Mouse (Mus musculus): Measurements from ENCODE around the gene Fgf7. TPM values are rescaled to one million over a fixed set of nuclear protein-coding genes. Genes with fewer than 3 reads are reported as not detected.

Gene Fgf7
- total RNA-seq, 2 experiments from 2014 or later = 18.0 to 20.8 TPM

DNA sequence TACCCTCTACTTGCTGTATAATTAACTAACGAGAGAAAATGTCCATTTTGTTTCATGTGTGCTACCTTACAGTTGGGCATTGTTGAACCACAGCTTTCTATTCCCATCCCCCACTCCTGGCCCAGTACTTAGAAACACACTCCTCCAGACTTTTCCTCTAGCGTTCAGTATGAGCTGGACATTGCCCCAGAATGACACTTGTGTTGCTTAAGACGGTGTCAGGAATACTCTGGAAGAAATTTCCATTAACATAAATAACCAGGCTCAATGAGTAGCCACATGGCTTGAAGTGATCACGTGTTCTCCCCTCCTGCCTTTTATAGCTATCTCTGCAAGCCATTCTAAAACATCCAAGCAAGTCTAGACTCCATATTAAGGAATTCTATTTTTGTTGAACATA lies 26.1 kb downstream of the Fgf7 start:
- no peak for DNase-seq (ENCODE audit: low spot score in 2 of 2)

DNA sequence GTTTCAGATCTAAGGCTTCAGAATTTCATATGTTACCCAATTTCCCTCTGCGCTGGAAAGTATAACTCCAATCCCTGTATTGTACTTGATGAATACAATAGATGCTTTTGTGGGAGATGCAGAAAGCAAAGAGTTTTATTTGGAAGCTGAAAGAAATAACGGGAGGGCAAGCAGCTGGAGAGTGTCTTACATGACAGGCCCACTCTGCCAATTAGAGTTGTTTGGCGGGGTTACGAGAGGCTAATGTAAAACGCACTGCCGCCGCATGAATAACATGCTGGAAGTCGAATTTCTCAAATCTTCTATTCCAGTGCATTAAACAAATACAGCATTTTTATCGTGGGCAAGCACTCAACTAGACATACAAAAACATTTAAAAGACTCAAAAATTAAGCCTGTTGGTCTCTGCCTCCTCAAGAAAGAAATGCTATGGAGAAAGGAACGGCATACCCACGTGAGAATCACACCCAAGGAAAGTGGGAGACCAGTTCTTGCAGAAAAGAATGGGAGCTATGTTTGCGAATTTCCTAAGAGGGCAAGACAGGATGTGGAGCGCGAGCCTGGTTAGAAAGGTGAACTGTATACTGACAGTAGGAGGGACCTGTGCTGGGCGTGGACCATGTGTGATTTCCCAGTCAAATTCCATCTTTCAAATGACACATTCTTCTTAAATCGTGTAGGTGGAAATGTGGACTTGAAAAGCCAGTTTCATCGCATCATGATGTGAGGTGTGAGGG lies 26.7 kb downstream of the Fgf7 start:
- DNase-seq (ENCODE audit: low spot score in 2 of 2) = no peak

DNA sequence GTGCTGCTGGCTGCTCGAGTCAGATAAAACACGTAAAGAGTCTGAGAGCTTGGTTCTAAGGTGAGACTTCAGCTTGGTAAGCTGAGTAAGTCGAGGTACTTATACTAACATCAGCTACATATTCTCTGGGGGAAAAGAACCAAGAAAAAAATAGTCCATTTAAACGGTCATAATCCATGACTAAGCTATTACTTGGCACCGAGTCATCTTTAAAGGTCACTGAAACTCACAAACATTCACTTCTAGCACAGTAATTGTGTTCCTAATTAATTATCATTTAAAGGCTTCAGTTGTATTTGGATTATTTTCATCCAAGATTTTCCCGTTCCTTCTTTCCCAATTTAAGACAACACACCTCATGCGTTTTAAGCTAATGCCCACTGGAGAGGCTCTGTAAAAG lies 28.4 kb downstream of the Fgf7 start:
- DNase-seq (ENCODE audit: low spot score in 2 of 2) = no peak

DNA sequence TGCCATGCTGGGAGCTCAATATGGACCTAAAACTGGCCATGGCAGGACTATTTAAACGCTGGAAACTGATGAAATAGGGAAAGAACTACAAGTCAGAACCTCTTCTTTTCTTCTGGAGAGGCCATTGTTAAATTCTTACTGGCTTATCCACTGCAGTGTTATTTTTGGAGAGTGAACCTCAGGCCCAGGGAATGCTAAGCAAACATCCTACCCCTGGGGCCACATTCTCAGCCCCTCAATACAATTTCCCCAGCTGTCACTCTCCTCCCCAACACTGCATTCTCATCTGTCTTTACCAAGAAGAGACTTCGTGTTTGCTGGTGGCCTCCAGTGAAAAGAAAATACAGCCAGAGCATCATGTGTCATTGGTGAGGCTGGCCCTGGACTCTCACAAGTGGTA lies 30.4 kb downstream of the Fgf7 start:
- no peak for DNase-seq (ENCODE audit: low spot score in 2 of 2)

DNA sequence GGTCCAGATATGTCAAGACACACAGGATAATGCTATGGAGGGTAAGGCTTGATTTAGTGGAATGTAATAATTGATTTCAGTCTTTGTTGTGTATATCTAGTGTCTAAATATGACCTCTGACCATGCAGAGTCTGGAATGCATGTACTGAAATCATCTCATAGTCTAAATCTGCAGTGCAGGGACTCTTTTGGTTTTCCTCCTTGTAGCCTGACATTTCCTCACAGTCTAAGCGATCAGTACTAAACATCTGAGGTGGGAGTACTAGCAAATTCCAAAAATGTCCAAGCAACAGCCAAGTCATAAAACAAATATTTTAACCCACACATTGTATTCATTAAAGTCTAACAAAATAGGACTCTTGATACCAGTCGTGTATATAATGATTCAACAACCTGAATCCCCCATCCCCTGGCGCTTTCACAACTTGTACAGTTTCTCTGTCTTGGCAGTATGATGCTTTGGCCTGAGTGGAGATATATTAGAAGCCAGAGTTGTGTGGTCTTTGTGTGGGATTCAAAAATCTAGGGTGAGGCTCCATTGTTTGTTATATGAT lies 30.9 kb downstream of the Fgf7 start:
- no peak for DNase-seq (ENCODE audit: low spot score in 2 of 2)

DNA sequence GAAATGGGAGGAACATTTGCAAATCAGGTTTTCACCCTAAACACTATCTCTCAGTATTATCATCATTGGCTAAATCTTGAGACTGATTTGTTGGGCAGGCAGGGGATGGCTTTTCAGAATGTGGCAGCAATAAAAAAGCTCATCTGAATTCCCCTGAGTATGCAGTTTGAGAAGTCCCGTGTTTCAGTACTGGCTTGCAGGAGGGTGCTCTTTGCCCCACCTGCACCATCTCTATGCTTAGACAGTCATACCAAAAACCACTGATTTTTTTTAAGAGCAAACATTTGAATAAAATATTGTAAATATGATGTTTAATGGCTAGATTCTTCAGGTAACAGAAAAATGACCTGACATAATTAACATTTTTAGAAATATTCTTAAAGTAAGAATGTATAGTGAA lies 35.3 kb downstream of the Fgf7 start:
- DNase-seq (ENCODE audit: low spot score in 2 of 2) = no peak

DNA sequence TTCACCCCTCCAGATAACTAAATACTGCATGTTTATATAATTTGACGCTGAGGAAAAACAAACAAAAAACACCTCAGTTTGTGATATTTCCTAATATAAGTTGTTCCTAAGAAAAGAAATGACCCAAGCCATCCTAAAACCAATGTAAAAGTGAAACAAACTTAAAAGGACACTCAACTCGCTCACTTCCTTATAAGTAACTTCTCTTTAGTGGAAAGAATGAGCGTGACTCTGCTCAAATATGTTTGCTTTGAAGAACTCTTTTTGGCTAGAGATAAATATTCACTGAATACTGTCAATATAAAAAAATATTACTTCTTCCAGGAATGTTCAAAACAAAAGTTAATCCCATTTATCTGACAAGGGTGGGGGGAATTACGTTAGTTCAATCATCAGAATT lies 39.3 kb downstream of the Fgf7 start:
- no peak for DNase-seq (ENCODE audit: low spot score in 2 of 2)

DNA sequence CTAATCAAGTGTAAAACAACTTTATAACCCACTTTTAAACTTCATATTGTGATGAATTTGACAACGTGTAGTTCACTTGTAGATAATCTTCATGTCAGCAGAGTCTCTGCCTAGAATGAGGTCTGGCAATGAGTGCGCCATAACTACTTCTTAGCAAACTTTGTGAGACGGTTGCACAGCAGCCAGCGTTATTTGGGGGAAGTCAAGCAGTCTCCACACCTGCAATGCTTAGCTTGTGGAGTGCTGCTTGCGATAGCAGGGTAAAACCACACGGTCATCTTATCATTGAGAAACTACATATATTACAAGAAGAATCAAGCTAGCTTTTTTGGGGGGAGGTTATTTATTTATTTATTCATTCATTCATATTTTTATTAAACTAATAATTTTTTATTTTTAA lies 42.0 kb downstream of the Fgf7 start:
- no peak for DNase-seq (ENCODE audit: low spot score in 2 of 2)

DNA sequence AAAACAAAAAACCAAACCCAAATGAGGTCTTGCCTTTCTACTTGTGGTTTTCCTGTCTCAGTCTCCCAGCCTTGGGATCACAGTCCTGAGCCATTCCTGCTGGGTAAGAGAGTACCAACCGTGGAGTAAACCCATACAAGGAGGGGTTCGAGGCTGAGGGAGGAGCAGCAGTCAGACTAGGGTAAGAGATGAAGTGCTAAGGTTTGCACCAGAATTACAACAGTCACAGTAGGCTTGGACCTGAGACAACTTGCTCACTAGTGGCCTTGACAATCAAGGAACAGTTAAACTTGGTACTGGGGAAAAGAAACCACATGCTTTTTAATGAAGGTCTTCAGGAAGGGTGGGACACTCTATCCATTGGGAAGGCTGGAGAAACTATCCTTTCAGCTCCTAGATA lies 44.6 kb downstream of the Fgf7 start:
- DNase-seq (ENCODE audit: low spot score in 2 of 2) = no peak

DNA sequence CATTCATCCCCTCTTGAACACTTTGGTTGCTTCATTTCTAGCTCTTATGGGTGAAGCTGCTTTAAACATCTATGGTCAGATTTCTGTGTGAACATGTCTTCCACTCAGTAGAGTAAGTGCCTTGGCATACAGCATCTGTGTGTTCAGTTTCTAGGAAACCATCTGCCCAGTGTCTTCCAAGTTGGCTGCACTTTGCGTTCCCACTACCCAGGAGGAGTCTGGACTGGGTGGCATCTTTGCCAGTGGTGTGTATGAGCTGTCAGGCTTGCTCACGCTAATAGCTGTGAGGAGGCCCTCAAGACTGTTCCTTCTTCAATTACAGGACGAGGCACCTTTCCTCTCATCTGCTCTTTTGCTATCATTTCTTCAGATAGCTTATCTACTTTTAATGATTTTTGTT lies 49.9 kb downstream of the Fgf7 start:
- DNase-seq (ENCODE audit: low spot score in 2 of 2) = no peak

DNA sequence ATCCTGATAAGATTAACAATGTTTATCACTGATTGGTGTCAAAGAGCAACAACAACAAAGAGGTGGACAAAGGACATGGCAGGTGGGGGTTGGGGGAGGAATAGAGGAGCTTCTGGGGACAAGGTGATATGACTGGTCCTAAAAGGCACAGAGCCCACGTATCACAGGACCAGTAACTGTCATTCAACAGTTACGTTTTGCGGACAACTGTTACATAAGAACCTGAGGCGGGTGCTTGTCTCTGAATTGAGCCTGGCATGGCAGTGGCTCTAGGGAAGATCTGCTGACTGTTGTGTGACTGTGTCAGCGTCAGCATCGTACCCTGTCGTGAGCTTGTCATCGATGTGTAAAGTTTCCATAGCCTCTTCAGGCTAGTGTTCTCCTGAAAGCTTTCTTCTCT lies 51.7 kb downstream of the Fgf7 start:
- no peak for DNase-seq (ENCODE audit: low spot score in 2 of 2)

DNA sequence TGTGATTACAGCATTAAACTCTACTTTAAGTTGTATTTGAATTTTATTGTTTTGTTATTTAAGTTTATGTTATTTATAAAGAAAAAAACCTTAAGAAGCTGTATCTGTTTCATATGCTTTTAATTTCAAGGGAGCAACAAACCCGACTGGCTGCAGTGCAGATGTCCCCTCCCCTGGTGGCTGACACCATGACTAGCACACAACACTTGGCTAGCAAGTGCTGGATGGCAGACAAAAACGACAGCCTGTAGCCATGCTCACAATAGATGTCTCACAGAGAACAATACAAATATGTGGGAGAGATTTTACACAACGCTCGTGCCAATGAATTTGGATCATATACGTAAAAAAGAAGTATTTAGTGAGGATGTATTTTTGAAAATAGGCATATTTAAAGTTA lies 56.0 kb downstream of the Fgf7 start:
- no peak for DNase-seq (ENCODE audit: low spot score in 2 of 2)

DNA sequence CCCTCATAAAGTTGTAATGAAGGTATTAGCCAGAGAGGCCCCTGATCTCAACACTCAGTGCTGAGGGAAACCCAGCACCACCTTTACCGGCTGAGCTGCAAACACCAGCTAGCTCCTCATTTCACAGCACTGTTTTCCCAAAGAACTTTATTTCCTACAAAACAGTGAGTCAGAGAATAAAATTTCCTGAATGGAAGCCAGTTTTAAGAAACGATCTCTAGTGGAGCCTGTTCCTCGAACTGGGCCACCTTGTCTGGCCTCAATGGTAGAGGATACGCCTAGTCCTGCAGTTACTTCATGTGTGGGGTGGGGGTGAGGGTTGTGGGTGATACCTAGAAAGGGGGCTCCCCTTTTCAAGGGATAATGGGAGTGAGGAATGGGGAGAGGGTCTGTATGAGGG lies 60.2 kb downstream of the Fgf7 start:
- DNase-seq (ENCODE audit: low spot score in 2 of 2) = no peak

Other genes starting within 250 kb of the Fgf7 start
- 10 to 100 TPM; 15.9 to 16.7 TPM for gene Galk2, start 175.5 kb upstream of the Fgf7 start, total RNA-seq (2021)
- 100 to 1,000 TPM; 109 to 117 TPM for gene Cops2, start 175.5 kb upstream of the Fgf7 start, total RNA-seq (2021)
- gene Fam227b, start 117.3 kb downstream of the Fgf7 start, total RNA-seq (2021) = not detected
- 1 to 10 TPM; 7.7 to 9.5 TPM for gene Dtwd1, start 117.5 kb downstream of the Fgf7 start, total RNA-seq (2021)
- not detected for gene Gm17555, start 180.4 kb downstream of the Fgf7 start, total RNA-seq (2021)